Mouse (Mus musculus) layer of hippocampus, postnatal 25 days (tissue): ENCODE results near the gene Bcl7a. TPM values are rescaled to one million over a fixed set of nuclear protein-coding genes. Genes with fewer than 3 reads are reported as not detected.

Experiments
- DNase-seq, 2 experiments: peaks; one replicate each; pipeline ENCODE4 v3.0.0; 2022; ENCODE audit warnings: mixed read lengths in 2 of 2, low spot score in 1 of 2; ENCODE audit errors: extremely low spot score in 1 of 2
- total RNA-seq, 2 experiments: library from RNA; stranded (reverse); gene quantifications; 2 replicates each; pipeline ENCODE4 v1.2.3; 2021

Gene Bcl7a
- total RNA-seq, 2 experiments from 2014 or later = 68.7 to 70.3 TPM

- no peak for DNase-seq
These were observed 32.3 kb downstream of the Bcl7a start for GRCm38 (mm10) chr5:123375793-123376452.

DNA sequence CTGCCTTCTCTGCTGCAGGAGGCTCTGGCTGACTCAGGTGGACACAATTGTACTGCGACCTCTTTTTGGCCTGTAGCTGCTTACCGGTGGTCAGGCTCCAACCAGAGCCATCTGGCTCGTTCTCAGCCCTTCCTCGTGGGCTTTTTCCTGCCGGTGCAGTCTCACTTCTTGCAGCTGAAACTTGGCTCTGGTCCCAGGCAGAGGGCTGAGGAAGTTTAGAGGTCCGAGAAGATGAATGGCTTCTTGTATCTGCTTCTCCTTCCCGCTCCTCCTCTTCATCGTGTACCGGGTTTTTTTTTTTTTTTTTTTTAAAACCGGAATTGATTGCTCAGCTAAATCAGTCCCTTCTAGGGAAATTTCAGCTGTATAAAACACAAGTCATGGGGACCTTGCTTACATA is 32.9 kb downstream of the Bcl7a start:
- DNase-seq = peak in 1 of 2 experiments; percentile 47

- DNase-seq = peak; percentile 63 to 90
These were observed 33.7 kb downstream of the Bcl7a start for GRCm38 (mm10) chr5:123377120-123377955.

DNA sequence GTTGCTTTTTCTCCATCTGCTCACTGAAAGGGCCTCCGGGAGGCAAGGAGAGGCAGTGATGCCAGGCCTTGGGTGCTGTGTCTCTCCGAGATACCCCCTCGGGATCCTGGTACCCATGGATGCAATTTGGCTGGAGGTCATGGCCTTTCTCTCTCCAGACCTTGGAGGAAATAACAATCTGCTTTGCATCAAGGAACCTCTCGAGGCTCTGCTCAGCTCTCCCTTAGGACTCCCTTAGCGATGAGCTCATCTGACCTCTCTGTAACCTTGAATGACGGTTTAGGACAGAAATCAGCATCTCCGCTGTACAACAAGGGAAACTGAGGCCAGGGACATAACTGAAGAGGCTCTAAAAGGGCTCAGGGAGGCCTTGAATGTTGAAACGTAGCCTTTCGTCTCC is 35.1 kb downstream of the Bcl7a start:
- DNase-seq = no peak

DNA sequence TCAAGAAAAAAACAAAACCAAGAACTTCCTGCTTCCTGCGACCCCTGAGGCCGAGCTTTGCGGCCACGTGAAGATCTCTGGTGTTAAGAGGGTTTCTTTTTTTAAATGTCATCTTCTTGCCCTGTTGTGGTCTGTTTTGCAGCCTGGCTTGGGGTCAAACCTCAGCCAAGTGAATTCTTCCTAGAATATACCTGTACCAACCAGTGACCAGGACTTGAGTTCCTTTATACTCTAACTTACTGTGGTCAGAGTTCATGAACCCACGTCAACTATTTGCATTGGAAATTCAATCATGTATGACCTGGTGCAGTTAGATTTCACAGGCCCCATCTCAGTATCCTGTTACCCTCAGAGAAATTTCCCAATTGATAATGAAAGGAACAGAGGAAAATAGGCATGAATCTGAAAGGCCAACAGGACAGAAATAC is 35.9 kb downstream of the Bcl7a start:
- no peak for DNase-seq

DNA sequence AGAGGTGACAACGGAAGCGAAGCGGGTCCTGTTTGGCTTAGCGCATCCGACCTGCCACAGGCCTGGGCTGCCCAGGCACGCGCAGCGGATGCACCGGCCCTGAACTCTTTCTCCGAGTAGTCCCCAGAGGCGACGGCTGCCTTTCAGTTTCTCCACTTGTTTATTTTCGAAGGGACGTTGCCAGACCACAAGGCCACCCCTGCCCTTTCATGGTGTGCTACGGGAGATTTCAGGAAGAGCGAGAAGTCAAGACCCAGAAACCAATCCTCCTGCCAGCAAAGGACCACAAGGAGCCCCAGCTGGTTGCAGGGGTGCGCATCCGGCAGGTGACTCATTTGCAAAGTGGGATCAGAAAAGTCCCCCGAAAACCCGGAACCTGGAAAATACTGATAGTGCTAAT is 38.3 kb downstream of the Bcl7a start:
- DNase-seq = no peak

GRCm38 (mm10) chr5:123382686-123383085 is 39.1 kb downstream of the Bcl7a start:
- no peak for DNase-seq

DNA sequence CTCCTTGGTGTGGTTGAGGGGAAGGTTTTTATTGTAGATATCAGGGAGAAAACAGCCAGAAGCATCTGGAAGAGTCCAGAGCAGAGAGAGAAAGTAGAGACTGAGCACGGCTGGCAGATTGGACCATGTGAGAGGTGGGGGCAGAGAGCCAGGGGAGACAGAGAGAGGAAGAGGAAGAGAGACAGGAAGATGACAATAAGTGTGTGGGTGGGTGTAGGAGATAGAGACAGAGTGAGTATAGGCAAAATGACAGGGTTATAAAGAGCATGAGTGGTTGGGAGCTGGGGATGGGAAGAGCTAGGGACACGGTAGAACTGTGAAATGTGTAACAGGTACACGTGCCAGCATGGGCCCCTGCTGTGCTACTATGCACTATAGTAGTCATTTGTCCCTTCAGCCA is 44.8 kb downstream of the Bcl7a start:
- no peak for DNase-seq

DNA sequence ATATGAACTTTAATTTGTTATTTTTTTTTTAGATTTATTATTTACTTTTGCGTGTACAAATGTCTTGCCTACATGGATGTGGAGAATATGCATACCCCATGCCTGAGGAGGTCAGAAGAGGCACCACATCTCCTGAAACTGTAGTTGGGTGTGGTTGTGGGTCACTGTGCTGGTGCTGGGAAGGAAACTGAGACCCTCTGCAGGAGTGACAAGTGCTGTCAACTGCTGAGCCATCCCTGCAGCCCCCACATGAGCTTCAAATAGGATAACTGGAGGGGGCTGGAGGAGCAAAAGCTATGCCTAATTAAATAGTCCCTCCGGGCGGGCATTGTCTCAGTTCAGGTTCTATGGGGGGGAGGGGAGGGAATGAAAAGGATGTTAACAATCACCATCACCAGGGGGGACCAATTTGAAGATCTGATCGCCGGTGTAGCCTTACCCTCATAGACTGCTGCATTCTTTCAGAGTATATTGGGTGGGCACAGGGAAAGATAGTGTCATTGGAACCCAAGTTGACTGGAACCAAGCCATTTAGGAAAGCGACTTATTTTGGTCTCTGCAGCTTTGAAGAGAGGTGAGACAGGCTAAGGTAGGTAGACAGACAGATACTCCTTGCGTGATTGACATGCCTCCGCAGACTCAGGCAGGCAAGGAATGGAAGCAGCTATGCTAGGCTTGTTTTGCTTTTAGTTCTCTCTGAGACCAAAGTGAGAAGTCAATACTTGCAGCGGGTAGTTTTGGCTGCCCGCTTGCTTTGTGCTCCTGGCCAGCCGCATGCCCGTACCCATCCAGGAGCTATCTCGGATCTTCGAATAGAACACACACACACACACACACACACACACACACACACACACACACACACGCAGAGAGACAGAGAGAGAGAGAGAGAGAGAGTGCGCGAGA is 47.2 kb downstream of the Bcl7a start:
- no peak for DNase-seq

DNA sequence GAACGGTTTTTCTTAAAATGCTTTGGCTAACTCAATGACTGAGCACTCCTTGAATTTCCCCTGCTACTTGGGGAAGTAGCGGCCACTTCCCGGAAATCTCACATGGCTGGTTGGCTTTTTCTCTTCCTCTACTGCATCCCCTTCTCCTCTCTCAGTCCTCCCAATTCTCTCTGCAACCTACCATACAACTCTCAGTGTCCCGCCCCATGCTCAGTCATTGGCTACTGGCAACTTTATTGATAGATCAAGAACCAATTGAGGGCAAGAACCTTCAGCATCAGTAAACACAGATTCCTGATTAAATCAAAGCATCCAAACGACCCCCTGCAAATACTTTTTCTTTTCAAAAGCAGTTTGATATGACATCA is 47.8 kb downstream of the Bcl7a start:
- peak in 1 of 2 experiments; percentile 55 for DNase-seq

GRCm38 (mm10) chr5:123393786-123394302 is 50.2 kb downstream of the Bcl7a start:
- no peak for DNase-seq

GRCm38 (mm10) chr5:123394303-123394956 is 50.8 kb downstream of the Bcl7a start, which contains the start of gene Mlxip:
Gene Mlxip, plus strand, starts transcription at chr5:123394798.
- DNase-seq = peak; percentile 70 to 75

GRCm38 (mm10) chr5:123394957-123395881 is 51.6 kb downstream of the Bcl7a start:
- no peak for DNase-seq

DNA sequence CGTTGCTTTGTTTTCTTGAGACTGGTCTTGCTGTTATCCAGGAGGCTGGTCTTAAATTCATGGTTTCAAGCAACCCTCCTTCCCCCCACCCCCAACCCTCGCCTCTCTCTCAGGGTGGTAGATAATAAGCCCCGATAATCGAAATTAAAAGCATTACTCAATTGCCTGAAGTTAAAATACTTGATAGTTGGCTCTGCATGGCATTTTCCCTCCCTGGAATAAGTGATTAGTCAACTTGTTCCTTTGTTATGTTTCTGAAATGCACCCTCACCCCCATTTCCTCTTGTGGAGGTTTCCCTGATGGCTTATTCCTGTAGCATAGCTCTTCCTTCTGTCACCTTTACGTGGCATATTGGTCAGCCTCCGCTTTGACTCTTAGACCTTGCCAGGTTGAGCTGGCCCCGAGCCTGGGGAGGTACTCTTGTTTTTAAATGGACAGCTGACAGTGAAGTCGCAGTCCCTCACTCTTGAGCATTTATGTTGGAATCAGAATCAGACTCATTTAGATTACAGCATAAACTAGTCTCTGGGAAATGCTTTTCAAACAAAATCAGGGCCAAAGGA is 53.3 kb downstream of the Bcl7a start:
- DNase-seq = no peak

DNA sequence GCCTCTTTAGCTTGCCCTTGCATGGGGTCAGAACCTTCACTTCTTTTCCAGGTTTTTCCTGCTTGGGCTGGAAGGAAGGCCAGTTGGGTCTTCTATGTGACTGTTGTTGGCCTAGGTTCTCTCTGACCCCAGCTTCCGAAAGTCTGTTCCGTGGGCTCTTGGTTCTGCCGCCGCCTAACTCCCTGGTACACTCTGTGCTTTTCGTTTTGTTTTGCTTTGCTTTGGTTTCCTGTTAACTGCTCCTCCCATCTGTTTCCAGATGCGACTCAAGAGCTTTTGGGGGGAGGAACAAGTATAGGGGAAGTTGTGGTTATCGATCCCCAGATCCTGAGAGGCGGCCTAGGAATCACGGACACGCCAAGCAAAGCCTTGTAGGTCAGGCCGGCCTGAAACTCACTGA is 54.2 kb downstream of the Bcl7a start:
- no peak for DNase-seq

DNA sequence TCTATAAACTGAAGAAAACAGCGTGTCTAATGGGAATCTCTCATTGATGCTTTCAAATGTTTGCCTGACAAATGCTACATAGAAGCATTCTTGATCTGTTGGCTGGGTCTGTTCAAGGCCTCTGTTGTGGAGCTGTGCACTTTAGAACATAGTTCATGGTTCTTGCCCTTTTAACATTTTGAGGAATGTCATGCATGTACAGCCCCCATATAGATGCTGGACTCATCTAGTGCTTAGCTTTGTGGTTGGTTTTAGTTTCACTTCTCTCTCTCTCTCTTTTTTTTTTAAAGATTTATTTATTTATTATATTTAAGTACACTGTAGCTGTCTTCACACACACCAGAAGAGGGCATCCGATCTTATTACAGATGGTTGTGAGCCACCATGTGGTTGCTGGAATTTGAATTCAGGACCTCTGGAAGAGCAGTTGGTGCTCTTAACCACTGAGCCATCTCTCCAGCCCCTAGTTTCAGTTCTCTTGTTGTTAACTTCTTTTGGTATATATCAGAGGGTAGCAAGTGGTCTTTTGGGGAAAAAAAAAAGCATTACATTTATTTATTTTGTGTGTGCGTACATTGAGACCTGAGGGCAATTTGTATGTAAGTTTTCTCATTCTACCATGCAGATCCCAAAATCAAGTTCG is 55.3 kb downstream of the Bcl7a start:
- DNase-seq = no peak

DNA sequence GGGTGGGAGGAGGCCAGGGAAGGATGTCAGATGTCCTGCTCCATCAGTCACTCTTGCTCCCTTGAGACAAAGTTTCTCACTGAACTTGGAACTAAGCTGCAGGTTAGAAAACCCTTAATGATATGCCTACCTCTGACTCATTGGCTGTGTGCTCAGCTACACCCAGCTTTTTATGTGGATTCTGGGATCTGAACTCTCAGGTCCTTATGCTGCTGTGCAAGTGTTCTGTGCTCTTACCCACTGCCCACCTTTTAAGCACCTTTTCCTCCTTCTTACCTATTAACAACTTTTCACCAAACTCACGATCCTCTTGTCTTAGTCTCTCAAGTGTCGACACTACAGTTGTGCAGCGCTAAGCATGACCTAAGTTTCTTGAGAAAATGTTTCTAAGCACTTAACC is 60.8 kb downstream of the Bcl7a start:
- no peak for DNase-seq

- no peak for DNase-seq
These were observed 63.3 kb downstream of the Bcl7a start for GRCm38 (mm10) chr5:123406952-123407351.
